9 mouse cellular contexts compared by ENCODE assay signal in genomic region chr1:86618454-86619125, GRCm38 (mm10). TPM values are rescaled to one million over a fixed set of nuclear protein-coding genes. Genes with fewer than 3 reads are reported as not detected.
DNase-seq lines count a peak whose midpoint lies in the region; ATAC-seq lines count a peak whose summit lies in the region.
"Had no signal": no experiment of that assay in that cellular context is flagged by ENCODE, and none has a peak within 500 bp of the region (broad histone marks: within the 10 kb centered on the region; RNA-seq: fewer than 3 reads in every experiment).

No protein-coding gene starts in this region.

- no peak overlapping the region for H3K9ac ChIP-seq in liver, embryonic 11.5 days (ENCODE audit: low read depth, low read length)
- H3K9ac ChIP-seq in embryonic facial prominence, embryonic 11.5 days (replicated peaks; ENCODE audit: low read length): no peak overlapping the region
- H3K9ac ChIP-seq in limb, embryonic 12.5 days (replicated peaks): no peak overlapping the region

- no peak overlapping the region for H3K4me2 ChIP-seq in liver, embryonic 11.5 days
- no peak overlapping the region for H3K4me2 ChIP-seq in embryonic facial prominence, embryonic 11.5 days (ENCODE audit: low read depth, low read length)
- H3K4me2 ChIP-seq in limb, embryonic 12.5 days: no peak overlapping the region

- peak; percentile 61 for DNase-seq in liver
- no peak for DNase-seq in liver, embryonic 11.5 days (ENCODE audit: low spot score)
- DNase-seq in adrenal gland, adult 8-10 months: peak; percentile 36
- DNase-seq in embryonic facial prominence, embryonic 11.5 days (ENCODE audit: low spot score): peak; percentile 87
- peak; percentile 75 for DNase-seq in induced T-regulatory cell, adult 2 months (ENCODE audit: low read depth)
- DNase-seq in ovary, postnatal 14 days (ENCODE audit: low spot score): peak; percentile 71
- DNase-seq in yolk sac, embryonic 10.5 days (ENCODE audit: low spot score): peak; percentile 40

- no peak overlapping the region for H3K27ac ChIP-seq in liver, embryonic 11.5 days (ENCODE audit: low read depth, low read length)
- no peak overlapping the region for H3K27ac ChIP-seq in embryonic facial prominence, embryonic 11.5 days (replicated peaks; ENCODE audit: low read depth, low read length)
- no peak overlapping the region for H3K27ac ChIP-seq in limb, embryonic 12.5 days

- H3K9me3 ChIP-seq in liver, embryonic 11.5 days (ENCODE audit: control insufficient read depth, low read length): no peaks in the 10 kb centered on the region
- no peaks in the 10 kb centered on the region for H3K9me3 ChIP-seq in embryonic facial prominence, embryonic 11.5 days (replicated peaks; ENCODE audit: control insufficient read depth, low read length)
- no peaks in the 10 kb centered on the region for H3K9me3 ChIP-seq in limb, embryonic 12.5 days

- no peak overlapping the region for H3K4me3 ChIP-seq in liver, embryonic 11.5 days (ENCODE audit: low read depth, low read length)
- H3K4me3 ChIP-seq in embryonic facial prominence, embryonic 11.5 days (ENCODE audit: low read depth, low read length): no peak overlapping the region
- no peak overlapping the region for H3K4me3 ChIP-seq in limb, embryonic 12.5 days (replicated peaks)

- 55% methylated on average over 10 of the region's 10 CpGs for WGBS in liver, embryonic 11.5 days
- 61% methylated on average over 10 of the region's 10 CpGs for WGBS in embryonic facial prominence, embryonic 11.5 days
- 59% methylated on average over 10 of the region's 10 CpGs for WGBS in limb, embryonic 12.5 days

- no peak for ATAC-seq in liver, embryonic 11.5 days (replicated peaks; ENCODE audit: low FRiP score)
- no peak for ATAC-seq in embryonic facial prominence, embryonic 11.5 days (replicated peaks; ENCODE audit: insufficient number of reproducible peaks, low FRiP score, low TSS enrichment, low read depth)
- 0 out of 2 replicates have a peak, but pooled peaks have one; percentile 27 for ATAC-seq in limb, embryonic 12.5 days (ENCODE audit: insufficient number of reproducible peaks, insufficient read depth, low FRiP score, low TSS enrichment, low read depth)

- no peaks in the 10 kb centered on the region for H3K36me3 ChIP-seq in liver, embryonic 11.5 days (ENCODE audit: control insufficient read depth, insufficient read depth, low read length)
- no peaks in the 10 kb centered on the region for H3K36me3 ChIP-seq in embryonic facial prominence, embryonic 11.5 days (replicated peaks; ENCODE audit: control insufficient read depth, insufficient read depth, low read depth, low read length)
- no peaks in the 10 kb centered on the region for H3K36me3 ChIP-seq in limb, embryonic 12.5 days

- no peaks in the 10 kb centered on the region for H3K27me3 ChIP-seq in liver, embryonic 11.5 days (replicated peaks; ENCODE audit: control insufficient read depth, insufficient read depth, low read length)
- H3K27me3 ChIP-seq in embryonic facial prominence, embryonic 11.5 days (ENCODE audit: control insufficient read depth, insufficient read depth, low read length): no peaks in the 10 kb centered on the region
- no peaks in the 10 kb centered on the region for H3K27me3 ChIP-seq in limb, embryonic 12.5 days

- H3K4me1 ChIP-seq in liver, embryonic 11.5 days (replicated peaks; ENCODE audit: control insufficient read depth, insufficient read depth, low read length): no peaks in the 10 kb centered on the region
- H3K4me1 ChIP-seq in embryonic facial prominence, embryonic 11.5 days (ENCODE audit: control insufficient read depth, insufficient read depth, low read length): no peaks in the 10 kb centered on the region
- H3K4me1 ChIP-seq in limb, embryonic 12.5 days (replicated peaks): peaks cover 4% of the 10 kb centered on the region; the same call in 1 of the 2 replicates

RNA-seq across cellular contexts. Expression of gene Cops7b, which starts 35.9 kb away (rescaled TPM):
- 30.8 and 33.4 TPM in 2 replicates for polyA plus RNA-seq in liver, embryonic 11.5 days (2014; fragmentation: Nextera tagmentation; extraction: Ambion mirVana)
- 10 to 100 TPM; 13.1 to 16.3 (median 14.6) TPM for total RNA-seq in adrenal gland, adult 8-10 months (2022)
- polyA plus RNA-seq in embryonic facial prominence, embryonic 11.5 days (2014; fragmentation: Nextera tagmentation; extraction: Ambion mirVana): 56.5 and 58.8 TPM in 2 replicates
- 57.8 and 59.2 TPM in 2 replicates for polyA plus RNA-seq in limb, embryonic 12.5 days (2016; fragmentation: Nextera tagmentation; extraction: Ambion mirVana)

RNA-seq across cellular contexts. Expression of gene Pde6d, which starts 36.2 kb away (rescaled TPM):
- polyA plus RNA-seq in liver, embryonic 11.5 days (2014; fragmentation: Nextera tagmentation; extraction: Ambion mirVana): 48.1 and 52.1 TPM in 2 replicates
- total RNA-seq in adrenal gland, adult 8-10 months (2022): 10 to 100 TPM; 36.8 to 47.2 (median 42.3) TPM
- polyA plus RNA-seq in embryonic facial prominence, embryonic 11.5 days (2014; fragmentation: Nextera tagmentation; extraction: Ambion mirVana): 85.4 and 88.4 TPM in 2 replicates
- polyA plus RNA-seq in limb, embryonic 12.5 days (2016; fragmentation: Nextera tagmentation; extraction: Ambion mirVana): 89.8 and 90.7 TPM in 2 replicates

RNA-seq across cellular contexts. Expression of gene Nppc, which starts 51.8 kb away (rescaled TPM):
- polyA plus RNA-seq in liver, embryonic 11.5 days (2014; fragmentation: Nextera tagmentation; extraction: Ambion mirVana): not detected in 2 replicates
- not detected for total RNA-seq in adrenal gland, adult 8-10 months (2022)
- polyA plus RNA-seq in embryonic facial prominence, embryonic 11.5 days (2014; fragmentation: Nextera tagmentation; extraction: Ambion mirVana): 0.34 and 1.4 TPM in 2 replicates
- 1.5 and 1.7 TPM in 2 replicates for polyA plus RNA-seq in limb, embryonic 12.5 days (2016; fragmentation: Nextera tagmentation; extraction: Ambion mirVana)
- polyA plus RNA-seq: small intestine, adult 2 months had no signal
